Mouse (Mus musculus) spleen, adult 18-20 months (tissue): ENCODE data around the gene Gm45808.
"Not testable (repeated sequence)": the region's sequence is repeated elsewhere in the genome, so short reads cannot be mapped to it uniquely, and the experiment has no call there.

ENCODE experiments used
- DNase-seq, 2 experiments: peaks; one replicate each; pipeline ENCODE4 v3.0.0; 2022; ENCODE audit warnings: mixed read lengths in 2 of 2

The Gm45808 gene

GRCm38 (mm10) chr7:45486761-45487415 is at the start of gene Gm45808:
Gm45808 (minus strand) TSS chr7:45486811.
- no peak for DNase-seq

- DNase-seq: no peak
These were observed 49.1 kb upstream of the Gm45808 start for GRCm38 (mm10) chr7:45535676-45536075.

- no peak for DNase-seq
These were observed 44.0 kb upstream of the Gm45808 start for GRCm38 (mm10) chr7:45530643-45531042.

- DNase-seq: no peak
These were observed 42.9 kb upstream of the Gm45808 start for GRCm38 (mm10) chr7:45529461-45529860.

GRCm38 (mm10) chr7:45527169-45527568 is 40.6 kb upstream of the Gm45808 start:
- not testable (repeated sequence) for DNase-seq

- DNase-seq: no peak
These were observed 40.0 kb upstream of the Gm45808 start for GRCm38 (mm10) chr7:45526474-45527120.

GRCm38 (mm10) chr7:45525809-45526473 is 39.3 kb upstream of the Gm45808 start, which contains the start of the genes Ppp1r15a and Plekha4:
Ppp1r15a (minus strand) TSS chr7:45526268.
Plekha4 (plus strand) TSS chr7:45526330.
- peak; percentile 90 to 96 for DNase-seq

- DNase-seq: no peak
These were observed 38.4 kb upstream of the Gm45808 start for GRCm38 (mm10) chr7:45524841-45525621.

- no peak for DNase-seq
These were observed 37.1 kb upstream of the Gm45808 start for GRCm38 (mm10) chr7:45523678-45524170.

- DNase-seq: no peak
These were observed 36.5 kb upstream of the Gm45808 start for GRCm38 (mm10) chr7:45522957-45523676.

GRCm38 (mm10) chr7:45522194-45522752 is 35.7 kb upstream of the Gm45808 start:
- no peak for DNase-seq

- peak; percentile 82 to 83 for DNase-seq
These were observed 35.1 kb upstream of the Gm45808 start for GRCm38 (mm10) chr7:45521728-45522184.

GRCm38 (mm10) chr7:45520605-45521004 is 34.0 kb upstream of the Gm45808 start:
- DNase-seq: no peak

- no peak for DNase-seq
These were observed 32.9 kb upstream of the Gm45808 start for GRCm38 (mm10) chr7:45519345-45520120.

- DNase-seq: no peak
These were observed 32.0 kb upstream of the Gm45808 start for GRCm38 (mm10) chr7:45518618-45519017.

- DNase-seq: not testable (repeated sequence)
These were observed 30.2 kb upstream of the Gm45808 start for GRCm38 (mm10) chr7:45516846-45517245.

GRCm38 (mm10) chr7:45515436-45515835 is 28.8 kb upstream of the Gm45808 start:
- DNase-seq: no peak

GRCm38 (mm10) chr7:45514411-45514810 is 27.8 kb upstream of the Gm45808 start:
- DNase-seq: no peak

- DNase-seq: peak; percentile 86 to 90
These were observed 23.5 kb upstream of the Gm45808 start, which contains the start of gene Nucb1 for GRCm38 (mm10) chr7:45509912-45510787. Nucb1 (minus strand) TSS chr7:45510406.
